Mouse (Mus musculus) forebrain, embryonic 13.5 days (tissue): Measurements from ENCODE around the gene Brinp2. TPM values are rescaled to one million over a fixed set of nuclear protein-coding genes. Genes with fewer than 3 reads are reported as not detected.

ENCODE experiments used
- ATAC-seq: fragments of 200-750 bp; cut with Nextera tagmentation; 2 replicates; pipeline ENCODE4 v1.8.0; 2017
- H3K27ac ChIP-seq: fragments of 300-500 bp; sonication (generic); 2 replicates; pipeline ENCODE4 v1.5.1; 2015; ENCODE audit warnings: inconsistent platforms, mild to moderate bottlenecking, moderate library complexity
- H3K27me3 ChIP-seq: fragments of 300-500 bp; sonication (generic); 2 replicates; pipeline ENCODE4 v1.6.1; 2015; ENCODE audit warnings: mild to moderate bottlenecking, inconsistent platforms
- H3K36me3 ChIP-seq: fragments of 300-500 bp; sonication (generic); 2 replicates; pipeline ENCODE4 v1.6.1; 2015; ENCODE audit warnings: mild to moderate bottlenecking, inconsistent platforms; ENCODE audit not compliant: poor library complexity, severe bottlenecking
- H3K4me1 ChIP-seq: fragments of 300-500 bp; sonication (generic); 2 replicates; pipeline ENCODE4 v1.6.1; 2015; ENCODE audit warnings: inconsistent platforms
- H3K4me2 ChIP-seq: fragments of 300-500 bp; sonication (generic); 2 replicates; pipeline ENCODE4 v1.6.1; 2015; ENCODE audit warnings: inconsistent platforms, mild to moderate bottlenecking, moderate library complexity
- H3K4me3 ChIP-seq: fragments of 300-500 bp; sonication (generic); 2 replicates; pipeline ENCODE4 v1.5.1; 2015; ENCODE audit warnings: mild to moderate bottlenecking, inconsistent platforms
- H3K9ac ChIP-seq: fragments of 300-500 bp; sonication (generic); 2 replicates; pipeline ENCODE4 v1.6.1; 2015; ENCODE audit warnings: mild to moderate bottlenecking, inconsistent platforms
- H3K9me3 ChIP-seq: fragments of 300-500 bp; sonication (generic); replicated peaks from 2 replicates; pipeline ENCODE4 v1.6.1; 2016; ENCODE audit warnings: inconsistent platforms
- WGBS: fragments of 180-500 bp; shearing (Covaris S2); methylation state at CpG from one replicate; pipeline ENCODE4 v1.1.7; 2015; 5-methylcytosine and 5-hydroxymethylcytosine counted together
- polyA plus RNA-seq: library from polyadenylated mRNA; unstranded; fragments of >200 nt; fragmentation: Nextera tagmentation; extraction: Ambion mirVana; gene quantifications from 2 replicates; pipeline ENCODE4 v1.2.1, GENCODE M21; 2015

Gene Brinp2
- polyA plus RNA-seq, 1 experiment from 2014 or later = 19.0 TPM

DNA sequence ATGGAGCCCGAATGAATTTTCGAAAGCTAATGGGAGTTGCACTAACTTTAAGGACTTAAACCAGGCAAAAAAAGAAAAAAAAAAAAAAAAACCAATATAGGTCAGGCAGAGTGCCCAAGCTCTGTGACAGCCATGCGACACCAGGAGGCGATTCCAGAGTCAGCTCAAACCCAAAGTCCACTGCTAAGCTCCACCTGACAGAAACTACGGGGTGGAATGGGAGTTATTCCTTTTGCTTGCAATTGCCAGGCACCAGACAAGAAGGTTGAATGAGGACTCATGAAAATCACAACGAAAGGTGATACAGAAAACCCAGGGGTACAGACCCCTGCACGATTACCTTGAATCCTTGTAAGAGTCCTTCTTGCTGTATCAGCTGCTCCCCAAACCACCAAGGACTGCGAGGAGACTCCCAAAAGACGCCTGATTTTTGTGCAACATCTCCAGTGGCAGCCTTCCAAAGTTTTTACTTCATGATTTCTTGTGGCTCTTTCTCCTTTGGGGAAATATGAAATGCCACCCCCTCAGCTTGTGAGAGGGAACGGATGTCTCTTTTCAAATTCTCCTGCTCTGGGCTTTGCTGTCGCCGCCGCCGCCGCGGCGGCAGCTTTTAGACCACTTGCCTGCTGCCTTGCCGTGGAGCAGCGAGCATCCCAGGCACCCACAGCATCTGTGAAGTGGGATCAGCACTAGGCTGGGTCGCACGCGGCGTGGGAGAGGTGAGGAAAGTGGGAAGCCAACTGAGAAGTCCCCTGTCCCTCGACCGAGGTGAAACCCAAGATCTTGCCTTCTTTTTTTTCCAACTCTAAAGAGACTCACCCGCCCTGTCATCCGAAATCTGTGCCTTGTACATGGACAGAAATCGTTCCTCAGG lies 712 bp downstream of the Brinp2 start:
- WGBS = 7% methylated on average over 28 of the region's 28 CpGs
- Histone ChIP-seq H3K27me3 (no peaks in the 10 kb centered on the region; the same call in none of the 2 replicates), H3K4me3 (peak overlapping the region; percentile 77), H3K9me3 (no peaks in the 10 kb centered on the region), H3K4me2 (peak overlapping the region; percentile 94), H3K27ac (peak overlapping the region; percentile 49), H3K4me1 (peaks cover 22% of the 10 kb centered on the region), H3K36me3 (no peaks in the 10 kb centered on the region), H3K9ac (peak overlapping the region; percentile 77)
- peak; percentile 31 for ATAC-seq

- ATAC-seq = no peak
- H3K27ac ChIP-seq = no peak overlapping the region
- no peaks in the 10 kb centered on the region for H3K9me3 ChIP-seq
- H3K27me3 ChIP-seq = no peaks in the 10 kb centered on the region; the same call in none of the 2 replicates
- 84% methylated on average over 5 of the region's 5 CpGs for WGBS
- H3K4me2 ChIP-seq = peak overlapping the region; percentile 94
- H3K36me3 ChIP-seq = no peaks in the 10 kb centered on the region
- H3K4me3 ChIP-seq = peak overlapping the region; percentile 77
- H3K9ac ChIP-seq = no peak overlapping the region
- peaks cover 22% of the 10 kb centered on the region for H3K4me1 ChIP-seq
Measured at GRCm38 (mm10) chr1:158353656-158354371, 2.3 kb downstream of the Brinp2 start.

DNA sequence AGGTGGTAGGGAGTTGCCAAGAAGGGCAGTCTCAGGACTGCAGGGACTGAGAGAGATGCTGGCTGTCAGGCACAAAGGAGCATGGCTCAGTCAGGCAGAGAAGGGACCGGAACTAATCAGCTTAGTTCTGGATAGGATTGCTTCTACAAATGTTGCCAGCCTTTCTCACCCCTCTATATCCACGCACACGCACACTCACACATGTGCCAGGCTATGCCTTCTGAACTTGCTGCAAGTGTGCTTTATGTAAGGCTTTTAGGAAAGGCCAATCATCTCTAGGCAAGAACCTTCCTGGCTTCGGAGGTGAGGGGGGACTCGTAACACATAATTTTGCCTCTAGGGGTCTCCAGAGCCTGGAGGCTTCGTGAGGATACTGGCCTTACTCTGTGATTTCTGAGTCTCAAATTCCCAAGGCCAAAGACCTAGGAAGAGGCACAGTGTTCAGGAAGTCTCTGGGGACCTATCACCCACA lies 12.8 kb downstream of the Brinp2 start:
- Histone ChIP-seq H3K9ac (no peak overlapping the region), H3K4me1 (peaks cover 11% of the 10 kb centered on the region; the same call in 1 of the 2 replicates), H3K27ac (no peak overlapping the region), H3K36me3 (no peaks in the 10 kb centered on the region; the same call in 1 of the 2 replicates), H3K4me3 (no peak overlapping the region), H3K4me2 (no peak overlapping the region), H3K9me3 (no peaks in the 10 kb centered on the region), H3K27me3 (no peaks in the 10 kb centered on the region)
- 32% methylated on average over 6 of the region's 6 CpGs for WGBS
- peak; percentile 78 for ATAC-seq

DNA sequence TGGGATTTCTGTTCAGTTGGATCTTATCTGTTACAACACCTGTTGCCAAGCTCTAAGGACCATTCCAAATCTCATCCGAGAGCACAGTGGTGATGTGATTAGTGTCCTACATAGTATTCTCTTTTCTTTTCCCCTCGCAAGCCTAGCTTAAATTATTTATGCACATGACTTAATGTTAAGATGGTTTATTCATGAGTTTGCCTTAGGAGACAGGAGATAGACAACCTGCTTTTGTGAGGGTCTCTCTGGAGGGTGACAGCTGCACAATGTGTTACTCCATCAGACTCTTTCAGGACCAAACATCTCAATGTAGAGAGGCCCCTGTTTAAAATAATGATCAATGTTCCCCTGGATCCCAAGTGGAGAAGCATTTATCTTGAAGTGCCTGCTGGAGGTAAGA lies 27.3 kb downstream of the Brinp2 start:
- H3K4me3 ChIP-seq = no peak overlapping the region
- no peaks in the 10 kb centered on the region for H3K4me1 ChIP-seq
- no peaks in the 10 kb centered on the region for H3K36me3 ChIP-seq
- 0 out of 2 replicates have a peak, but pooled peaks have one; percentile 24 for ATAC-seq
- no peaks in the 10 kb centered on the region for H3K27me3 ChIP-seq
- H3K27ac ChIP-seq = no peak overlapping the region
- H3K9ac ChIP-seq = no peak overlapping the region
- whole genome bisulfite sequencing = 49% methylated on average over 2 of the region's 2 CpGs
- no peaks in the 10 kb centered on the region for H3K9me3 ChIP-seq
- no peak overlapping the region for H3K4me2 ChIP-seq

GRCm38 (mm10) chr1:158328126-158328525 lies 28.0 kb downstream of the Brinp2 start:
- H3K4me2 ChIP-seq = no peak overlapping the region
- H3K36me3 ChIP-seq = no peaks in the 10 kb centered on the region
- WGBS = 83% methylated on average over 5 of the region's 5 CpGs
- H3K27ac ChIP-seq = no peak overlapping the region
- peaks cover 5% of the 10 kb centered on the region; the same call in 1 of the 2 replicates for H3K4me1 ChIP-seq
- no peaks in the 10 kb centered on the region for H3K27me3 ChIP-seq
- no peaks in the 10 kb centered on the region for H3K9me3 ChIP-seq
- no peak for ATAC-seq
- no peak overlapping the region for H3K9ac ChIP-seq
- H3K4me3 ChIP-seq = no peak overlapping the region

GRCm38 (mm10) chr1:158323325-158323724 lies 32.8 kb downstream of the Brinp2 start:
- H3K27me3 ChIP-seq = no peaks in the 10 kb centered on the region
- H3K9me3 ChIP-seq = no peaks in the 10 kb centered on the region
- no peak overlapping the region for H3K4me3 ChIP-seq
- no peak overlapping the region for H3K9ac ChIP-seq
- ATAC-seq = no peak
- 78% methylated on average over 6 of the region's 6 CpGs for WGBS
- H3K4me2 ChIP-seq = no peak overlapping the region
- H3K36me3 ChIP-seq = no peaks in the 10 kb centered on the region
- no peak overlapping the region for H3K27ac ChIP-seq
- H3K4me1 ChIP-seq = peaks cover 6% of the 10 kb centered on the region; the same call in 1 of the 2 replicates

DNA sequence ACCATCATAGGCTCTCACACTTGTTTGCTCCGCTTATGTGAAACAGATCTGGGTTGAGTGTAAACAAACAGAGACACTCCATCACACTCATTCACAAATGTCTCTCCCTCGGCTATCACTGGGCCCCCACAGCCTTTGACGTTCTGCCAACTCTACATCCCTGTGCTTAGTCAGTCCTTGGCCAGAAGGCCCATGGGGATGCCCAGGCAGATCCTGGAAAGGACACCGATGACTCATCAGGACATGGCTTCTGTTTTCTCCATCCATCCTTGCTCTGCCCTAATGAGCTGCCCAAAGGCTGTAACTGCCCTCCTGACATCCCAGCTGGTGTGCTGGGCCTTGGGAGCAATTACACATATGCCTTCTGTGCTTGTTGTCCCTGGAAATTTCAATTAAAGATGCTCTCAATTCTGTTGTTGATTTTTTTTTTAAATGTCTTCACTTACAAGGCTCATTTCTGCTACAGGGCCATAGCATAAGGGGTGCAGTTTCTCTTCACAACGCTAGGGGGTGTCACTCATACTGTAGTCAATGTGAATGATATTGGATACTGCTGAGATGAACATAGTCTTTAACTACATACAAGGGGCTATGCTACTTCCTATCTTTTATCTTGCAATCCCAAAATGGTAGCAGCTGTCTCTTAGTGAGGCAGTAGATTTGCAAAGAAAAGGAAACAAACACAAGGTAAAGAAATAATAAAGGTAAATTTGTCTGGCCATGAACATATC lies 45.5 kb downstream of the Brinp2 start:
- Histone ChIP-seq H3K27ac (no peak overlapping the region), H3K9ac (no peak overlapping the region), H3K4me3 (no peak overlapping the region), H3K4me2 (no peak overlapping the region), H3K36me3 (no peaks in the 10 kb centered on the region), H3K27me3 (no peaks in the 10 kb centered on the region), H3K4me1 (no peaks in the 10 kb centered on the region), H3K9me3 (no peaks in the 10 kb centered on the region)
- ATAC-seq = peak; percentile 24; the same call in 1 of the 2 replicates
- 67% methylated on average over 5 of the region's 5 CpGs for WGBS

GRCm38 (mm10) chr1:158297042-158297441 lies 59.1 kb downstream of the Brinp2 start:
- Histone ChIP-seq H3K36me3 (no peaks in the 10 kb centered on the region), H3K9me3 (no peaks in the 10 kb centered on the region), H3K27ac (no peak overlapping the region), H3K9ac (no peak overlapping the region), H3K4me2 (no peak overlapping the region), H3K27me3 (no peaks in the 10 kb centered on the region; the same call in 1 of the 2 replicates), H3K4me1 (peaks cover 17% of the 10 kb centered on the region), H3K4me3 (no peak overlapping the region)
- 43% methylated on average over 7 of the region's 7 CpGs for WGBS
- ATAC-seq = peak; percentile 48; the same call in 1 of the 2 replicates

GRCm38 (mm10) chr1:158296287-158296931 lies 59.7 kb downstream of the Brinp2 start:
- no peak overlapping the region for H3K4me2 ChIP-seq
- 85% methylated on average over 8 of the region's 8 CpGs for WGBS
- H3K27ac ChIP-seq = no peak overlapping the region
- ATAC-seq = 0 out of 2 replicates have a peak, but pooled peaks have one; percentile 16
- H3K9ac ChIP-seq = no peak overlapping the region
- H3K36me3 ChIP-seq = no peaks in the 10 kb centered on the region
- H3K27me3 ChIP-seq = no peaks in the 10 kb centered on the region; the same call in 1 of the 2 replicates
- no peaks in the 10 kb centered on the region for H3K9me3 ChIP-seq
- no peak overlapping the region for H3K4me3 ChIP-seq
- H3K4me1 ChIP-seq = peaks cover 17% of the 10 kb centered on the region

GRCm38 (mm10) chr1:158295270-158295669 lies 60.9 kb downstream of the Brinp2 start:
- Histone ChIP-seq H3K36me3 (no peaks in the 10 kb centered on the region), H3K4me2 (no peak overlapping the region), H3K27ac (no peak overlapping the region), H3K9me3 (no peaks in the 10 kb centered on the region), H3K4me1 (peaks cover 17% of the 10 kb centered on the region), H3K27me3 (no peaks in the 10 kb centered on the region; the same call in 1 of the 2 replicates), H3K4me3 (no peak overlapping the region), H3K9ac (no peak overlapping the region)
- 39% methylated on average over 16 of the region's 16 CpGs for WGBS
- ATAC-seq = no peak

- no peaks in the 10 kb centered on the region for H3K9me3 ChIP-seq
- WGBS = 91% methylated on average over 3 of the region's 3 CpGs
- no peak for ATAC-seq
- no peak overlapping the region for H3K27ac ChIP-seq
- H3K4me1 ChIP-seq = no peaks in the 10 kb centered on the region
- H3K36me3 ChIP-seq = no peaks in the 10 kb centered on the region
- no peaks in the 10 kb centered on the region for H3K27me3 ChIP-seq
- H3K4me2 ChIP-seq = no peak overlapping the region
- no peak overlapping the region for H3K9ac ChIP-seq
- no peak overlapping the region for H3K4me3 ChIP-seq
Measured at GRCm38 (mm10) chr1:158285198-158285597, 70.9 kb downstream of the Brinp2 start.
